Mouse (Mus musculus): ENCODE data around the gene Pde8b.

GRCm38 (mm10) chr13:95032127-95032831 lies 217.9 kb downstream of the Pde8b start:
- no peak for TF ChIP-seq POLR2A (IDR thresholded peaks at IDR 0.05; ENCODE audit: borderline replicate concordance, extremely low read depth, insufficient read depth, insufficient read length, poor library complexity, severe bottlenecking)
- no peak for TF ChIP-seq CTCF (IDR thresholded peaks at IDR 0.05; ENCODE audit: borderline replicate concordance, extremely low read depth, insufficient read depth, insufficient read length)

All from brain, embryonic 14.5 days (tissue).